Mouse (Mus musculus): ENCODE data around the gene Adam15. TPM values are rescaled to one million over a fixed set of nuclear protein-coding genes. Genes with fewer than 3 reads are reported as not detected.

Adam15 gene
- total and polyA plus RNA-seq, 3 experiments = 15.3 to 43.2 TPM; not detected in 1

GRCm38 (mm10) chr3:89365486-89366414, 16.0 kb upstream of the Adam15 start:
- no peak overlapping the region for H3K9ac ChIP-seq (ENCODE audit: control insufficient read depth, low read depth, low read length, poor library complexity, severe bottlenecking)
- no peak for DNase-seq (ENCODE audit: low read depth, low spot score)
- H3K4me3 ChIP-seq (ENCODE audit: control insufficient read depth in 1 of 2, insufficient read depth in 1 of 2, low read depth in 2 of 2, low read length in 2 of 2) = no peak overlapping the region
- no peak overlapping the region for H3K27ac ChIP-seq (ENCODE audit: control insufficient read depth, low read depth, low read length)
- TF ChIP-seq E2F4 (IDR thresholded peaks at IDR 0.05; ENCODE audit: borderline replicate concordance, low read depth, low read length) = no peak
- TF ChIP-seq TCF12 (IDR thresholded peaks at IDR 0.05; ENCODE audit: low read depth, low read length) = no peak
- no peak for TF ChIP-seq TBP (IDR thresholded peaks at IDR 0.05; ENCODE audit: low read depth, low read length)
- no peak for TF ChIP-seq RAD21 (IDR thresholded peaks at IDR 0.05; ENCODE audit: low read depth, low read length)
- no peak for TF ChIP-seq NRF1 (IDR thresholded peaks at IDR 0.05; ENCODE audit: insufficient read depth, low read depth, low read length, poor library complexity, severe bottlenecking)
- no peak for TF ChIP-seq MXI1 (IDR thresholded peaks at IDR 0.05; ENCODE audit: low read depth, low read length)
- TF ChIP-seq HCFC1 (IDR thresholded peaks at IDR 0.05; ENCODE audit: low read depth, low read length) = no peak
- no peak for TF ChIP-seq MAZ (IDR thresholded peaks at IDR 0.05; ENCODE audit: low read depth, low read length)
- no peak for TF ChIP-seq ZMIZ1 (IDR thresholded peaks at IDR 0.05; ENCODE audit: low read depth, low read length)
- no peak for TF ChIP-seq ZC3H11A (IDR thresholded peaks at IDR 0.05; ENCODE audit: low read depth, low read length)
- TF ChIP-seq MEF2A (IDR thresholded peaks at IDR 0.05; ENCODE audit: extremely low read depth, insufficient replicate concordance, low read depth, low read length, poor library complexity, severe bottlenecking) = no peak
- no peak for TF ChIP-seq GABPA (IDR thresholded peaks at IDR 0.05; ENCODE audit: low read depth, low read length)
- TF ChIP-seq ELF1 (IDR thresholded peaks at IDR 0.05; ENCODE audit: low read depth, low read length) = no peak
- TF ChIP-seq ETS1 (IDR thresholded peaks at IDR 0.05; ENCODE audit: low read depth, low read length) = no peak
- TF ChIP-seq POLR2AphosphoS2 (IDR thresholded peaks at IDR 0.05; ENCODE audit: low read length) = no peak
- no peak for TF ChIP-seq MAX (IDR thresholded peaks at IDR 0.05; ENCODE audit: low read length)
- TF ChIP-seq UBTF (IDR thresholded peaks at IDR 0.05; ENCODE audit: borderline replicate concordance, insufficient read depth, low read depth, low read length) = no peak
- TF ChIP-seq JUND (IDR thresholded peaks at IDR 0.05; ENCODE audit: low read depth, low read length) = no peak
- no peak for TF ChIP-seq KAT2A (conservative IDR thresholded peaks at IDR 0.05; ENCODE audit: low read depth, low read length)
- TF ChIP-seq MAFK (IDR thresholded peaks at IDR 0.05; ENCODE audit: borderline replicate concordance, low read depth, low read length) = no peak
- H3K36me3 ChIP-seq (ENCODE audit: control insufficient read depth in 1 of 2, insufficient read depth in 2 of 2, low read length in 2 of 2) = no peaks in the 10 kb centered on the region
- H3K9me3 ChIP-seq (replicated peaks; ENCODE audit: insufficient read depth, low read length) = no peaks in the 10 kb centered on the region
- no peaks in the 10 kb centered on the region for H3K4me1 ChIP-seq (ENCODE audit: control insufficient read depth in 1 of 2, insufficient read depth in 2 of 2, low read length in 2 of 2)
- H3K79me2 ChIP-seq (ENCODE audit: control insufficient read depth, insufficient read depth, low read length, poor library complexity) = no peaks in the 10 kb centered on the region
- H3K27me3 ChIP-seq (ENCODE audit: control insufficient read depth in 1 of 2, insufficient read depth in 2 of 2, low read length in 2 of 2) = peaks cover 14 to 19% of the 10 kb centered on the region in 2 experiments

Measured in MEL (cell line).